Mouse (Mus musculus) forebrain, embryonic 16.5 days (tissue): ENCODE results near the gene Snapc4. TPM values are rescaled to one million over a fixed set of nuclear protein-coding genes. Genes with fewer than 3 reads are reported as not detected.
A peak's percentile ranks its signal among the peaks of the same experiment; 100 is the strongest.

Experiments
- ATAC-seq: fragments of 200-750 bp; cut with Nextera tagmentation; 2 replicates; pipeline ENCODE4 v1.8.0; 2017; ENCODE audit warnings: mild to moderate bottlenecking, moderate library complexity
- H3K27ac ChIP-seq: fragments of 300-500 bp; sonication (generic); 2 replicates; pipeline ENCODE4 v1.5.1; 2014; ENCODE audit warnings: low read length, control low read depth
- H3K27me3 ChIP-seq: fragments of 300-500 bp; sonication (generic); replicated peaks from 2 replicates; pipeline ENCODE4 v1.6.1; 2014; ENCODE audit warnings: low read length; ENCODE audit not compliant: control insufficient read depth, insufficient read depth
- H3K36me3 ChIP-seq: fragments of 300-500 bp; sonication (generic); 2 replicates; pipeline ENCODE4 v1.6.1; 2014; ENCODE audit not compliant: control insufficient read depth, insufficient read depth
- H3K4me1 ChIP-seq: fragments of 300-500 bp; sonication (generic); replicated peaks from 2 replicates; pipeline ENCODE4 v1.6.1; 2014; ENCODE audit warnings: low read length; ENCODE audit not compliant: control insufficient read depth, insufficient read depth
- H3K4me2 ChIP-seq: fragments of 300-500 bp; sonication (generic); 2 replicates; pipeline ENCODE4 v1.6.1; 2014; ENCODE audit warnings: mild to moderate bottlenecking, low read length, control low read depth
- H3K4me3 ChIP-seq: fragments of 300-500 bp; sonication (generic); replicated peaks from 2 replicates; pipeline ENCODE4 v1.5.1; 2014; ENCODE audit warnings: mild to moderate bottlenecking, low read length, control low read depth
- H3K9ac ChIP-seq: fragments of 300-500 bp; sonication (generic); replicated peaks from 2 replicates; pipeline ENCODE4 v1.6.1; 2014; ENCODE audit warnings: low read depth, low read length, control low read depth
- H3K9me3 ChIP-seq: fragments of 300-500 bp; sonication (generic); 2 replicates; pipeline ENCODE4 v1.6.1; 2016; ENCODE audit warnings: low read length; ENCODE audit not compliant: control insufficient read depth
- WGBS: fragments of 180-500 bp; shearing (Covaris S2); extraction: QIAGEN DNeasy Blood & Tissue Kit; methylation state at CpG from one replicate; pipeline ENCODE4 v1.1.7; 2014; 5-methylcytosine and 5-hydroxymethylcytosine counted together
- polyA plus RNA-seq: library from polyadenylated mRNA; unstranded; fragments of >200 nt; fragmentation: Nextera tagmentation; extraction: Ambion mirVana; gene quantifications from 2 replicates; pipeline ENCODE4 v1.2.1, GENCODE M21; 2015

Snapc4 gene
- polyA plus RNA-seq, 1 experiment from 2014 or later: 42.6 TPM

GRCm38 (mm10) chr2:26353066-26353980 is 27.1 kb downstream of the Snapc4 start:
- Histone ChIP-seq H3K9ac (peak overlapping the region; percentile 96), H3K4me1 (peaks cover 20% of the 10 kb centered on the region), H3K4me2 (peak overlapping the region; percentile 82), H3K27me3 (no peaks in the 10 kb centered on the region), H3K9me3 (no peaks in the 10 kb centered on the region), H3K27ac (no peak overlapping the region), H3K36me3 (no peaks in the 10 kb centered on the region; the same call in 1 of the 2 replicates), H3K4me3 (peak overlapping the region; percentile 89)
- WGBS: 88% methylated on average over 11 of the region's 11 CpGs
- ATAC-seq: no peak

- H3K4me2 ChIP-seq: peak overlapping the region; percentile 82
- peak overlapping the region; percentile 89 for H3K4me3 ChIP-seq
- H3K27me3 ChIP-seq: no peaks in the 10 kb centered on the region
- H3K27ac ChIP-seq: peak overlapping the region; percentile 87
- peak; percentile 57 for ATAC-seq
- 3% methylated on average over 36 of the region's 36 CpGs for WGBS
- H3K36me3 ChIP-seq: no peaks in the 10 kb centered on the region; the same call in none of the 2 replicates
- no peaks in the 10 kb centered on the region for H3K9me3 ChIP-seq
- H3K9ac ChIP-seq: peak overlapping the region; percentile 96
- H3K4me1 ChIP-seq: peaks cover 20% of the 10 kb centered on the region
These were observed 28.1 kb downstream of the Snapc4 start for GRCm38 (mm10) chr2:26352291-26352910.

GRCm38 (mm10) chr2:26351358-26352290 is 28.8 kb downstream of the Snapc4 start, which contains the start of gene Dnlz:
TSS of gene Dnlz (minus strand) at chr2:26352110.
- H3K27me3 ChIP-seq: no peaks in the 10 kb centered on the region
- WGBS: 2% methylated on average over 62 of the region's 62 CpGs
- ATAC-seq: peak; percentile 87
- H3K36me3 ChIP-seq: peaks cover 5% of the 10 kb centered on the region
- H3K9ac ChIP-seq: peak within 1 kb of the TSS; percentile 96
- peak within 1 kb of the TSS; percentile 87 for H3K27ac ChIP-seq
- H3K9me3 ChIP-seq: no peaks in the 10 kb centered on the region
- peak within 1 kb of the TSS; percentile 89 for H3K4me3 ChIP-seq
- peak within 1 kb of the TSS; percentile 93 for H3K4me2 ChIP-seq
- H3K4me1 ChIP-seq: peaks cover 20% of the 10 kb centered on the region

- no peak overlapping the region for H3K4me2 ChIP-seq
- H3K36me3 ChIP-seq: peaks cover 23% of the 10 kb centered on the region
- no peak overlapping the region for H3K27ac ChIP-seq
- no peaks in the 10 kb centered on the region for H3K9me3 ChIP-seq
- no peak overlapping the region for H3K4me3 ChIP-seq
- WGBS: 75% methylated on average over 6 of the region's 6 CpGs
- no peak for ATAC-seq
- H3K27me3 ChIP-seq: no peaks in the 10 kb centered on the region
- no peak overlapping the region for H3K9ac ChIP-seq
- peaks cover 17% of the 10 kb centered on the region for H3K4me1 ChIP-seq
These were observed 32.2 kb downstream of the Snapc4 start for GRCm38 (mm10) chr2:26348241-26348640.

GRCm38 (mm10) chr2:26342609-26343490 is 37.6 kb downstream of the Snapc4 start:
- Histone ChIP-seq H3K4me1 (peaks cover 5% of the 10 kb centered on the region), H3K4me2 (no peak overlapping the region), H3K27me3 (no peaks in the 10 kb centered on the region), H3K36me3 (peaks cover 43% of the 10 kb centered on the region), H3K4me3 (no peak overlapping the region), H3K9ac (no peak overlapping the region), H3K9me3 (no peaks in the 10 kb centered on the region), H3K27ac (no peak overlapping the region)
- ATAC-seq: no peak
- WGBS: 81% methylated on average over 11 of the region's 11 CpGs

- Histone ChIP-seq H3K27ac (no peak overlapping the region), H3K27me3 (no peaks in the 10 kb centered on the region), H3K4me2 (no peak overlapping the region), H3K9me3 (no peaks in the 10 kb centered on the region), H3K36me3 (peaks cover 41% of the 10 kb centered on the region), H3K4me3 (no peak overlapping the region), H3K4me1 (peaks cover 5% of the 10 kb centered on the region), H3K9ac (no peak overlapping the region)
- no peak for ATAC-seq
- 60% methylated on average over 10 of the region's 10 CpGs for WGBS
These were observed 38.4 kb downstream of the Snapc4 start for GRCm38 (mm10) chr2:26342044-26342443.

- 93% methylated on average over 2 of the region's 2 CpGs for WGBS
- no peak for ATAC-seq
- no peak overlapping the region for H3K4me3 ChIP-seq
- H3K4me1 ChIP-seq: peaks cover 5% of the 10 kb centered on the region
- no peak overlapping the region for H3K4me2 ChIP-seq
- no peaks in the 10 kb centered on the region for H3K9me3 ChIP-seq
- no peak overlapping the region for H3K27ac ChIP-seq
- no peaks in the 10 kb centered on the region for H3K27me3 ChIP-seq
- peaks cover 37% of the 10 kb centered on the region for H3K36me3 ChIP-seq
- no peak overlapping the region for H3K9ac ChIP-seq
These were observed 38.9 kb downstream of the Snapc4 start for GRCm38 (mm10) chr2:26341510-26341981.

- H3K4me2 ChIP-seq: no peak overlapping the region
- peaks cover 5% of the 10 kb centered on the region for H3K4me1 ChIP-seq
- 85% methylated on average over 5 of the region's 5 CpGs for WGBS
- H3K4me3 ChIP-seq: no peak overlapping the region
- no peak overlapping the region for H3K9ac ChIP-seq
- H3K9me3 ChIP-seq: no peaks in the 10 kb centered on the region
- H3K27me3 ChIP-seq: no peaks in the 10 kb centered on the region
- ATAC-seq: no peak
- peaks cover 20% of the 10 kb centered on the region for H3K36me3 ChIP-seq
- no peak overlapping the region for H3K27ac ChIP-seq
These were observed 41.3 kb downstream of the Snapc4 start for GRCm38 (mm10) chr2:26339204-26339551.
